Mouse (Mus musculus) small intestine, adult 2 months (tissue): ENCODE results near the gene Qsox2.

Experiments
- CTCF ChIP-seq: fragments of 200-500 bp; IDR thresholded peaks from 2 replicates; pipeline ENCODE4 v1.5.1; 2012; ENCODE audit warnings: low read depth, mild to moderate bottlenecking, control low read depth, inconsistent platforms, low read length, moderate library complexity, mixed read lengths; ENCODE audit not compliant: insufficient replicate concordance, insufficient read length; ENCODE audit errors: extremely low read depth
- POLR2A ChIP-seq: fragments of 200-500 bp; IDR thresholded peaks from 2 replicates; pipeline ENCODE4 v1.6.1; 2012; ENCODE audit warnings: low read depth, mild to moderate bottlenecking, control low read depth, inconsistent platforms, low read length, moderate library complexity

DNA sequence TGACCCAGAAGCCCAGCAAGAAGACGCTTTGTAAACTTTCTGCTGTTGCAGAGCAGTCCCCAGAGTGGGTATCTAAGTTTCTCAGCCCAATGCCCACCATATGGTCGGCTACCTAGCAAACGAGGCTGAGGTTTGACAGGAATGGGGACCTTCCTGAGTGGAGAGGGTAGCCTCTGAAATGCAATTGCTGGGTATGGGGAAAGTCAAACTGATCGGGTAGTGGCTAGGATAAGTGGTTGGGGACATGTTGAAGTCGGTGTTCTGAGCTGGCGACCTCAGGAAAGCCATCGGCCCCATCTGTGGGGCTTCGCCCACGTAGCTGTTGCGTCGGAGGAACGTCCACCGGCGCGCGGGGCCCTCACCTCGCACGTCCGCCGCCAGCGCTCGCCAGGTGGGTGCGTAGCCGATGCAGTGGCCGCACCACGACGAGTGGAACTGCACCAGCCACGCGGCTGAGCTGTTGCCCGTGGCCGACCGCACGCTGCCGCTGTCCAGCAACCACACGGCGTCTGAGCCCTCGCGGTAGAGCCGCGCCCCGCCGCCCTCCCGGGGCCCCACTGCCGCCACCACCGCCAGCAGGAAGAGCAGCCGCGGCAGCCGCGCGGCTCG lies 540 bp downstream of the Qsox2 start:
- TF ChIP-seq CTCF (no peak), POLR2A (no peak)
